9 mouse cellular contexts compared by ENCODE assay signal in the genomic region with DNA sequence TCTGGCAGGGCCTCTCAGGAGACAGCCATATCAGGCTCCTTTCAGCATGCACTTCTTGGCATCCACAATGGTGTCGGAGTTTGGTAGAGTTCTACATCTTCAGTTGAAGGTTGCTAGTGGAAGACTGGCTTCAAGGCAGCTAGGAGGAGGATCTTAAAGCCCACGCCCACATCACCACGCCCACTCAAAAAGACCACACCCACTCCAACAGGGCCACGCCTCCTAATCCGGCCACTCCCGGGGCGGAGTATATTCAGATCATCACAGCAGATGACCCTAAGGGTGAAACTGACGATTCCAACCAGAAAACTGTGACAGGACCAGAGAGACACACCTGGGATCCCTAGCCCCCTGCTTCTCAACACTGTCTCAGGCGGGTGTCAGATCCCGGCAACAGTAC.
"Had no signal": no experiment of that assay in that cellular context is flagged by ENCODE, and none has a peak within 500 bp of the region (broad histone marks: within the 10 kb centered on the region; RNA-seq: fewer than 3 reads in every experiment).

No protein-coding gene starts in this region.

- H3K27me3 ChIP-seq: limb, embryonic 12.5 days; lung, embryonic 15.5 days; midbrain, embryonic 12.5 days had no signal

- H3K4me3 ChIP-seq: limb, embryonic 12.5 days; lung, embryonic 15.5 days; megakaryocyte, embryonic 14.5 days; midbrain, embryonic 12.5 days had no signal

- H3K27ac ChIP-seq: limb, embryonic 12.5 days; lung, embryonic 15.5 days; macrophage; midbrain, embryonic 12.5 days had no signal

- H3K9me3 ChIP-seq: limb, embryonic 12.5 days; lung, embryonic 15.5 days; megakaryocyte, embryonic 14.5 days; midbrain, embryonic 12.5 days had no signal

- H3K4me1 ChIP-seq: lung, embryonic 15.5 days; megakaryocyte, embryonic 14.5 days had no signal

- H3K4me2 ChIP-seq: limb, embryonic 12.5 days; lung, embryonic 15.5 days; midbrain, embryonic 12.5 days had no signal

- H3K9ac ChIP-seq: limb, embryonic 12.5 days; lung, embryonic 15.5 days; midbrain, embryonic 12.5 days had no signal

- H3K36me3 ChIP-seq: limb, embryonic 12.5 days; lung, embryonic 15.5 days; midbrain, embryonic 12.5 days had no signal

- DNase-seq: kidney, adult 2 months; kidney, postnatal 25 days; lung, postnatal 14 days; right cerebral cortex, postnatal 14 days had no signal
